Mouse (Mus musculus): ENCODE measurements around the gene Atp6v0b. TPM values are rescaled to one million over a fixed set of nuclear protein-coding genes. Genes with fewer than 3 reads are reported as not detected.

Atp6v0b gene
- polyA plus RNA-seq, 1 experiment, result 470 TPM

GRCm38 (mm10) chr4:117928234-117928633, 41.1 kb upstream of the Atp6v0b start:
- H3K27me3 ChIP-seq (ENCODE audit: control insufficient read depth, insufficient read depth, insufficient read length), result no peaks in the 10 kb centered on the region
- H3K36me3 ChIP-seq (ENCODE audit: control insufficient read depth, insufficient read depth), result no peaks in the 10 kb centered on the region
- H3K79me2 ChIP-seq (ENCODE audit: control insufficient read depth, insufficient read depth), result no peaks in the 10 kb centered on the region
- TF ChIP-seq POLR2A (IDR thresholded peaks at IDR 0.05; ENCODE audit: insufficient read length, low read depth), result no peak
- TF ChIP-seq USF1 (IDR thresholded peaks at IDR 0.05; ENCODE audit: low read depth), result no peak
- TF ChIP-seq MAX (IDR thresholded peaks at IDR 0.05; ENCODE audit: low read depth), result no peak
- TF ChIP-seq POLR2AphosphoS2 (IDR thresholded peaks at IDR 0.05; ENCODE audit: insufficient read length, low read depth), result no peak
- no peak for TF ChIP-seq CEBPB (IDR thresholded peaks at IDR 0.05; ENCODE audit: insufficient read depth, poor library complexity, severe bottlenecking)
- no peak for TF ChIP-seq E2F4 (IDR thresholded peaks at IDR 0.05; ENCODE audit: insufficient read depth)
- no peak for TF ChIP-seq SRF (IDR thresholded peaks at IDR 0.05; ENCODE audit: control insufficient read depth, insufficient read length, low read depth)
- TF ChIP-seq MYOD1 (IDR thresholded peaks at IDR 0.05; ENCODE audit: control insufficient read depth in 1 of 3, insufficient read length in 2 of 3, low read depth in 2 of 3), result no peak
- no peak for TF ChIP-seq TCF12 (IDR thresholded peaks at IDR 0.05; ENCODE audit: insufficient read depth, poor library complexity, severe bottlenecking)
- no peak for TF ChIP-seq REST (IDR thresholded peaks at IDR 0.05; ENCODE audit: insufficient read depth, insufficient read length)
- no peak for TF ChIP-seq MYOG (IDR thresholded peaks at IDR 0.05; ENCODE audit: control insufficient read depth in 1 of 3, insufficient read depth in 1 of 3, insufficient read length in 2 of 3, low read depth in 2 of 3)
- no peak for TF ChIP-seq TCF3 (IDR thresholded peaks at IDR 0.05; ENCODE audit: insufficient read length, low read depth)
- H3ac ChIP-seq (ENCODE audit: control insufficient read depth, insufficient read length), result no peak overlapping the region
- H3K4me2 ChIP-seq (ENCODE audit: low read depth), result peak overlapping the region; percentile 77
- peak overlapping the region; percentile 35 for H3K4me3 ChIP-seq

GRCm38 (mm10) chr4:117926545-117927482, 39.7 kb upstream of the Atp6v0b start:
- Histone ChIP-seq H3K79me2 (ENCODE audit: control insufficient read depth, insufficient read depth) (no peaks in the 10 kb centered on the region), H3K36me3 (ENCODE audit: control insufficient read depth, insufficient read depth) (no peaks in the 10 kb centered on the region), H3K4me2 (ENCODE audit: low read depth) (no peak overlapping the region), H3ac (ENCODE audit: control insufficient read depth, insufficient read length) (no peak overlapping the region), H3K4me3 (no peak overlapping the region), H3K27me3 (ENCODE audit: control insufficient read depth, insufficient read depth, insufficient read length) (no peaks in the 10 kb centered on the region)
- TF ChIP-seq USF1 (IDR thresholded peaks at IDR 0.05; ENCODE audit: low read depth) (no peak), TCF3 (IDR thresholded peaks at IDR 0.05; ENCODE audit: insufficient read length, low read depth) (no peak), SRF (IDR thresholded peaks at IDR 0.05; ENCODE audit: control insufficient read depth, insufficient read length, low read depth) (no peak), TCF12 (IDR thresholded peaks at IDR 0.05; ENCODE audit: insufficient read depth, poor library complexity, severe bottlenecking) (no peak), MYOG (IDR thresholded peaks at IDR 0.05; ENCODE audit: control insufficient read depth in 1 of 3, insufficient read depth in 1 of 3, insufficient read length in 2 of 3, low read depth in 2 of 3) (no peak), MAX (IDR thresholded peaks at IDR 0.05; ENCODE audit: low read depth) (no peak), MYOD1 (IDR thresholded peaks at IDR 0.05; ENCODE audit: control insufficient read depth in 1 of 3, insufficient read length in 2 of 3, low read depth in 2 of 3) (no peak), E2F4 (IDR thresholded peaks at IDR 0.05; ENCODE audit: insufficient read depth) (no peak)

GRCm38 (mm10) chr4:117924916-117925315, 37.8 kb upstream of the Atp6v0b start:
- TF ChIP-seq MYOG (IDR thresholded peaks at IDR 0.05; ENCODE audit: control insufficient read depth in 1 of 3, insufficient read depth in 1 of 3, insufficient read length in 2 of 3, low read depth in 2 of 3) (no peak), POLR2AphosphoS2 (IDR thresholded peaks at IDR 0.05; ENCODE audit: insufficient read length, low read depth) (peak; percentile 29)
- no peaks in the 10 kb centered on the region for H3K79me2 ChIP-seq (ENCODE audit: control insufficient read depth, insufficient read depth)

GRCm38 (mm10) chr4:117923450-117923849, 36.3 kb upstream of the Atp6v0b start:
- Histone ChIP-seq H3K79me2 (ENCODE audit: control insufficient read depth, insufficient read depth) (no peaks in the 10 kb centered on the region), H3K4me2 (ENCODE audit: low read depth) (no peak overlapping the region), H3ac (ENCODE audit: control insufficient read depth, insufficient read length) (no peak overlapping the region), H3K27me3 (ENCODE audit: control insufficient read depth, insufficient read depth, insufficient read length) (no peaks in the 10 kb centered on the region), H3K4me3 (no peak overlapping the region), H3K36me3 (ENCODE audit: control insufficient read depth, insufficient read depth) (no peaks in the 10 kb centered on the region)
- TF ChIP-seq MYOG (IDR thresholded peaks at IDR 0.05; ENCODE audit: control insufficient read depth in 1 of 3, insufficient read depth in 1 of 3, insufficient read length in 2 of 3, low read depth in 2 of 3) (no peak), E2F4 (IDR thresholded peaks at IDR 0.05; ENCODE audit: insufficient read depth) (no peak), TCF3 (IDR thresholded peaks at IDR 0.05; ENCODE audit: insufficient read length, low read depth) (no peak), MAX (IDR thresholded peaks at IDR 0.05; ENCODE audit: low read depth) (no peak), CEBPB (IDR thresholded peaks at IDR 0.05; ENCODE audit: insufficient read depth, poor library complexity, severe bottlenecking) (no peak), POLR2A (IDR thresholded peaks at IDR 0.05; ENCODE audit: insufficient read length, low read depth) (no peak), MYOD1 (IDR thresholded peaks at IDR 0.05; ENCODE audit: control insufficient read depth in 1 of 3, insufficient read length in 2 of 3, low read depth in 2 of 3) (no peak), TCF12 (IDR thresholded peaks at IDR 0.05; ENCODE audit: insufficient read depth, poor library complexity, severe bottlenecking) (no peak), SRF (IDR thresholded peaks at IDR 0.05; ENCODE audit: control insufficient read depth, insufficient read length, low read depth) (no peak)

More at GRCm38 (mm10) chr4:117924916-117925315, 37.8 kb upstream of the Atp6v0b start:
- Histone ChIP-seq H3K27me3 (ENCODE audit: control insufficient read depth, insufficient read depth, insufficient read length) (no peaks in the 10 kb centered on the region), H3ac (ENCODE audit: control insufficient read depth, insufficient read length) (no peak overlapping the region), H3K36me3 (ENCODE audit: control insufficient read depth, insufficient read depth) (no peaks in the 10 kb centered on the region), H3K4me2 (ENCODE audit: low read depth) (no peak overlapping the region), H3K4me3 (no peak overlapping the region)

GRCm38 (mm10) chr4:117921358-117921757, 34.2 kb upstream of the Atp6v0b start:
- TF ChIP-seq CEBPB (IDR thresholded peaks at IDR 0.05; ENCODE audit: insufficient read depth, poor library complexity, severe bottlenecking) (no peak), E2F4 (IDR thresholded peaks at IDR 0.05; ENCODE audit: insufficient read depth) (no peak)
- H3ac ChIP-seq (ENCODE audit: control insufficient read depth, insufficient read length), result no peak overlapping the region
- H3K27me3 ChIP-seq (ENCODE audit: control insufficient read depth, insufficient read depth, insufficient read length), result no peaks in the 10 kb centered on the region
- H3K4me3 ChIP-seq, result no peak overlapping the region
- no peaks in the 10 kb centered on the region for H3K36me3 ChIP-seq (ENCODE audit: control insufficient read depth, insufficient read depth)
- no peak overlapping the region for H3K4me2 ChIP-seq (ENCODE audit: low read depth)
- H3K79me2 ChIP-seq (ENCODE audit: control insufficient read depth, insufficient read depth), result no peaks in the 10 kb centered on the region
